Mouse (Mus musculus) MEL (cell line): ENCODE measurements around the gene Auts2. TPM values are rescaled to one million over a fixed set of nuclear protein-coding genes. Genes with fewer than 3 reads are reported as not detected.

ENCODE experiments used
- DNase-seq: peaks from one replicate; pipeline ENCODE4 v3.0.0; 2011; ENCODE audit warnings: low read depth, low spot score
- H3K27ac ChIP-seq: 2 replicates; pipeline ENCODE4 v1.5.1; 2012; ENCODE audit warnings: low read depth, mild to moderate bottlenecking, control low read depth, low read length, moderate library complexity; ENCODE audit not compliant: control insufficient read depth
- H3K27me3 ChIP-seq, 2 experiments: fragments of 150-350 bp in 1 of 2; sonication (generic) in 1 of 2; 2 replicates each; pipeline ENCODE4 v1.6.1; 2012; ENCODE audit warnings: low read length in 2 of 2, mild to moderate bottlenecking in 2 of 2, improper control_type of control experiment in 1 of 2, moderate library complexity in 1 of 2; ENCODE audit not compliant: insufficient read depth in 2 of 2, control insufficient read depth in 1 of 2
- H3K36me3 ChIP-seq, 2 experiments: 2 replicates each; pipeline ENCODE4 v1.6.1; 2012 to 2014; ENCODE audit warnings: low read length in 2 of 2, improper control_type of control experiment in 1 of 2, inconsistent platforms in 1 of 2, mild to moderate bottlenecking in 1 of 2; ENCODE audit not compliant: insufficient read depth in 2 of 2, control insufficient read depth in 1 of 2
- H3K4me1 ChIP-seq, 2 experiments: fragments of 150-350 bp in 1 of 2; sonication (generic) in 1 of 2; 2 replicates each; pipeline ENCODE4 v1.6.1; 2012; ENCODE audit warnings: low read length in 2 of 2, improper control_type of control experiment in 1 of 2, mild to moderate bottlenecking in 1 of 2; ENCODE audit not compliant: insufficient read depth in 2 of 2, control insufficient read depth in 1 of 2
- H3K4me3 ChIP-seq, 2 experiments: fragments of 150-350 bp in 1 of 2; sonication (generic) in 1 of 2; 2 replicates each; pipeline ENCODE4 v1.5.1; 2012; ENCODE audit warnings: low read depth in 2 of 2, low read length in 2 of 2, mild to moderate bottlenecking in 2 of 2, moderate library complexity in 2 of 2, control low read depth in 1 of 2, improper control_type of control experiment in 1 of 2; ENCODE audit not compliant: control insufficient read depth in 1 of 2, insufficient read depth in 1 of 2
- H3K79me2 ChIP-seq: 2 replicates; pipeline ENCODE4 v1.6.1; 2012; ENCODE audit warnings: mild to moderate bottlenecking, low read length, moderate library complexity; ENCODE audit not compliant: control insufficient read depth, poor library complexity, insufficient read depth
- H3K9ac ChIP-seq: 2 replicates; pipeline ENCODE4 v1.6.1; 2012; ENCODE audit warnings: low read depth, mild to moderate bottlenecking, control low read depth, low read length, moderate library complexity; ENCODE audit not compliant: control insufficient read depth, poor library complexity, severe bottlenecking
- H3K9me3 ChIP-seq: fragments of 150-350 bp; sonication (generic); replicated peaks from 2 replicates; pipeline ENCODE4 v1.6.1; 2012; ENCODE audit warnings: mild to moderate bottlenecking, low read length, improper control_type of control experiment, moderate library complexity; ENCODE audit not compliant: insufficient read depth
- BHLHE40 ChIP-seq: IDR thresholded peaks from 2 replicates; pipeline ENCODE4 v1.6.1; 2012; ENCODE audit warnings: low read depth, mild to moderate bottlenecking, inconsistent platforms, low read length, improper control_type of control experiment, borderline replicate concordance
- CHD1 ChIP-seq: IDR thresholded peaks from 2 replicates; pipeline ENCODE4 v1.6.1; 2012; ENCODE audit warnings: low read depth, mild to moderate bottlenecking, inconsistent platforms, low read length, improper control_type of control experiment
- CTCF ChIP-seq, 3 experiments: IDR thresholded peaks in 2 of 3; conservative IDR thresholded peaks in 1 of 3; 2 replicates each; pipeline ENCODE4 v1.5.1; 2011 to 2012; ENCODE audit warnings: low read length in 3 of 3, low read depth in 2 of 3, mild to moderate bottlenecking in 2 of 3, improper control_type of control experiment in 1 of 3, inconsistent platforms in 1 of 3, mixed read lengths in 1 of 3, moderate library complexity in 1 of 3; ENCODE audit not compliant: control insufficient read depth in 1 of 3, insufficient read depth in 1 of 3, poor library complexity in 1 of 3, severe bottlenecking in 1 of 3
- E2F4 ChIP-seq: IDR thresholded peaks from 2 replicates; pipeline ENCODE4 v1.6.1; 2011; ENCODE audit warnings: low read depth, low read length, improper control_type of control experiment, borderline replicate concordance
- GABPA ChIP-seq: IDR thresholded peaks from 2 replicates; pipeline ENCODE4 v1.6.1; 2012; ENCODE audit warnings: low read depth, mild to moderate bottlenecking, inconsistent platforms, low read length, improper control_type of control experiment, moderate library complexity
- JUND ChIP-seq: IDR thresholded peaks from 2 replicates; pipeline ENCODE4 v1.6.1; 2011; ENCODE audit warnings: low read depth, mild to moderate bottlenecking, improper control_type of control experiment, low read length
- MYC ChIP-seq: IDR thresholded peaks from 2 replicates; pipeline ENCODE4 v1.6.1; 2011; ENCODE audit warnings: low read depth, mild to moderate bottlenecking, low read length, improper control_type of control experiment, moderate library complexity
- NELFE ChIP-seq: IDR thresholded peaks from 2 replicates; pipeline ENCODE4 v1.6.1; 2011; ENCODE audit warnings: low read depth, low read length, improper control_type of control experiment
- POLR2AphosphoS5 ChIP-seq: IDR thresholded peaks from 2 replicates; pipeline ENCODE4 v1.6.1; 2012; ENCODE audit warnings: low read depth, borderline replicate concordance, mild to moderate bottlenecking, inconsistent platforms, low read length, moderate library complexity, mixed read lengths
- RCOR1 ChIP-seq: IDR thresholded peaks from 2 replicates; pipeline ENCODE4 v1.6.1; 2012; ENCODE audit warnings: low read depth, mild to moderate bottlenecking, inconsistent platforms, low read length, improper control_type of control experiment
- SIN3A ChIP-seq: IDR thresholded peaks from 2 replicates; pipeline ENCODE4 v1.6.1; 2012; ENCODE audit warnings: low read length, improper control_type of control experiment, inconsistent platforms
- UBTF ChIP-seq: IDR thresholded peaks from 2 replicates; pipeline ENCODE4 v1.6.1; 2012; ENCODE audit warnings: low read depth, mild to moderate bottlenecking, inconsistent platforms, low read length, improper control_type of control experiment, moderate library complexity, borderline replicate concordance; ENCODE audit not compliant: insufficient read depth
- ZC3H11A ChIP-seq: IDR thresholded peaks from 2 replicates; pipeline ENCODE4 v1.6.1; 2012; ENCODE audit warnings: low read depth, mild to moderate bottlenecking, inconsistent platforms, low read length, improper control_type of control experiment
- ZMIZ1 ChIP-seq: IDR thresholded peaks from 2 replicates; pipeline ENCODE4 v1.6.1; 2012; ENCODE audit warnings: low read depth, mild to moderate bottlenecking, inconsistent platforms, low read length, improper control_type of control experiment, moderate library complexity
- polyA plus RNA-seq, 2 experiments: library from polyadenylated mRNA; stranded (reverse) in 1 of 2; unstranded in 1 of 2; fragments of >175 nt in 1 of 2; fragments of >200 nt in 1 of 2; gene quantifications; 2 replicates each; pipeline versions ENCODE4 v1.2.1 to v1.2.4; 2012; ENCODE audit warnings: low replicate concordance in 2 of 2, low read depth in 1 of 2; ENCODE audit not compliant: insufficient read length in 2 of 2, insufficient read depth in 1 of 2, missing spikeins in 1 of 2
- total RNA-seq: library from RNA; depleted of rRNA; stranded (reverse); fragments of 300-350 nt; gene quantifications from 2 replicates; pipeline ENCODE4 v1.2.3, GENCODE M21; 2012

Auts2 gene
- total and polyA plus RNA-seq, 3 experiments: not detected

- H3K27me3 ChIP-seq: no peaks in the 10 kb centered on the region
- H3K4me1 ChIP-seq: no peaks in the 10 kb centered on the region
- no peak for DNase-seq
- no peak overlapping the region for H3K9ac ChIP-seq
- no peaks in the 10 kb centered on the region for H3K9me3 ChIP-seq
- no peaks in the 10 kb centered on the region for H3K36me3 ChIP-seq
- H3K4me3 ChIP-seq: no peak overlapping the region
- no peak overlapping the region for H3K27ac ChIP-seq
- H3K79me2 ChIP-seq: no peaks in the 10 kb centered on the region
- TF ChIP-seq ZC3H11A (no peak), MYC (no peak), E2F4 (no peak), BHLHE40 (no peak), POLR2AphosphoS5 (no peak), JUND (no peak), ZMIZ1 (no peak)
These were observed 278.1 kb downstream of the Auts2 start for GRCm38 (mm10) chr5:132265015-132265414.

- Histone ChIP-seq H3K27ac (no peak overlapping the region), H3K36me3 (no peaks in the 10 kb centered on the region), H3K4me1 (no peaks in the 10 kb centered on the region), H3K79me2 (no peaks in the 10 kb centered on the region), H3K9ac (no peak overlapping the region), H3K27me3 (no peaks in the 10 kb centered on the region), H3K4me3 (no peak overlapping the region), H3K9me3 (no peaks in the 10 kb centered on the region)
- no peak for DNase-seq
- TF ChIP-seq SIN3A (no peak), BHLHE40 (no peak), CTCF (IDR thresholded peaks at IDR 0.05 in 2 of 3, conservative IDR thresholded peaks at IDR 0.05 in 1 of 3; ENCODE audit: control insufficient read depth in 1 of 3, insufficient read depth in 1 of 3, low read depth in 2 of 3, low read length in 3 of 3, poor library complexity in 1 of 3, severe bottlenecking in 1 of 3) (no peak), GABPA (no peak), RCOR1 (no peak), UBTF (no peak), CHD1 (no peak)
These were observed 281.4 kb downstream of the Auts2 start for GRCm38 (mm10) chr5:132261750-132262149.

GRCm38 (mm10) chr5:132258882-132259281, 284.3 kb downstream of the Auts2 start:
- Histone ChIP-seq H3K79me2 (no peaks in the 10 kb centered on the region), H3K4me1 (no peaks in the 10 kb centered on the region), H3K4me3 (no peak overlapping the region), H3K9ac (no peak overlapping the region), H3K9me3 (no peaks in the 10 kb centered on the region), H3K27me3 (no peaks in the 10 kb centered on the region), H3K36me3 (no peaks in the 10 kb centered on the region), H3K27ac (no peak overlapping the region)
- no peak for DNase-seq
- TF ChIP-seq POLR2AphosphoS5 (no peak), RCOR1 (no peak), E2F4 (no peak), NELFE (no peak), BHLHE40 (no peak), ZC3H11A (no peak), SIN3A (no peak)
